Mouse (Mus musculus): Measurements from ENCODE around the gene Col19a1. TPM values are rescaled to one million over a fixed set of nuclear protein-coding genes. Genes with fewer than 3 reads are reported as not detected.
"Not testable (repeated sequence)": the region's sequence is repeated elsewhere in the genome, so short reads cannot be mapped to it uniquely, and the experiment has no call there.

Col19a1 gene
- total RNA-seq (2014; fragmentation: Nextera tagmentation): not detected in 2 replicates
- not detected in 2 replicates for total RNA-seq (2017)

DNA sequence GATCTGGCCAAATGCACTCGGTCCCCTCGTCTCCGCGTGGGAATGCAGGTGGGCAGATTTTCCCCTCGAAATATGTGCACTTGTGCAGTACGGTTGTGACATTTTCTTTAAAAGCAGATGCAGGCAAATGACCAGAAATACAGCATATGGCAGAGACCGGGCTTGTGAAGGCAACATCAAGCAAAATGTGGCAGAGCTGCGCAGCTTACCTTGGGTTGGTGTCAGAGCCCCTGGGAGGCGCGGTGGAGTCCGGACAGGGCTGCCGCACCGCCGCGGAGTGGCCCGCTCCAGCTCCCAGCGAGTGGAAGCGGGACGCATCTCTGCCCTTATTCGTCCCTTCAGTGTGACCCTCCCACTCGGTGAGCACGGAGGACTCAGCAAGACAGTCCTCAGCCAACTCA is at the start of gene Col19a1:
TSS of gene Col19a1 (minus strand) at position 332 of the 401 bp plus-strand sequence.
- no peak for ATAC-seq (replicated peaks; ENCODE audit: low FRiP score, low TSS enrichment, poor library complexity, severe bottlenecking)

- ATAC-seq (replicated peaks; ENCODE audit: low FRiP score, low TSS enrichment, poor library complexity, severe bottlenecking): no peak
Measured at GRCm38 (mm10) chr1:24633553-24634132, 46.4 kb upstream of the Col19a1 start.

DNA sequence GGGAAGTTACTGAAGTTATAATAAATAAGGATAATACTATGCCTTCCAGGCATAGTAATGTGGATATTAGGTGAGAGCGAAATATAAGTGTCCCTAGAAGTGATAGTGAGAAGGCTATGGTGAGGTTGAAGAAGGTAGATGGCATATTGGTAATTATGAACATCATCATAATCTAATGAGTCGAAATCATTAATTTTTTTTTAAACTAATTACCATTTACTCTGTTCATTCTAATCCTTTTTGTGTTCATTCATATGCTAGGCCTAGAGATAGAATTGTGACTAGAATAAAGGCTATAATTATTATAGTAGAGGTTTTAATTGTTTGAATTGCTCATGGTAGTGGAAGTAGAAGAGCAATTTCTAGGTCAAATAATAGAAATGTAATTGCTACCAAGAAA is 25.3 kb upstream of the Col19a1 start:
- ATAC-seq (replicated peaks; ENCODE audit: low FRiP score, low TSS enrichment, poor library complexity, severe bottlenecking): not testable (repeated sequence)

GRCm38 (mm10) chr1:24595096-24595495 is 7.8 kb upstream of the Col19a1 start:
- ATAC-seq (replicated peaks; ENCODE audit: low FRiP score, low TSS enrichment, poor library complexity, severe bottlenecking): 0 out of 2 replicates have a peak, but pooled peaks have one; percentile 57

DNA sequence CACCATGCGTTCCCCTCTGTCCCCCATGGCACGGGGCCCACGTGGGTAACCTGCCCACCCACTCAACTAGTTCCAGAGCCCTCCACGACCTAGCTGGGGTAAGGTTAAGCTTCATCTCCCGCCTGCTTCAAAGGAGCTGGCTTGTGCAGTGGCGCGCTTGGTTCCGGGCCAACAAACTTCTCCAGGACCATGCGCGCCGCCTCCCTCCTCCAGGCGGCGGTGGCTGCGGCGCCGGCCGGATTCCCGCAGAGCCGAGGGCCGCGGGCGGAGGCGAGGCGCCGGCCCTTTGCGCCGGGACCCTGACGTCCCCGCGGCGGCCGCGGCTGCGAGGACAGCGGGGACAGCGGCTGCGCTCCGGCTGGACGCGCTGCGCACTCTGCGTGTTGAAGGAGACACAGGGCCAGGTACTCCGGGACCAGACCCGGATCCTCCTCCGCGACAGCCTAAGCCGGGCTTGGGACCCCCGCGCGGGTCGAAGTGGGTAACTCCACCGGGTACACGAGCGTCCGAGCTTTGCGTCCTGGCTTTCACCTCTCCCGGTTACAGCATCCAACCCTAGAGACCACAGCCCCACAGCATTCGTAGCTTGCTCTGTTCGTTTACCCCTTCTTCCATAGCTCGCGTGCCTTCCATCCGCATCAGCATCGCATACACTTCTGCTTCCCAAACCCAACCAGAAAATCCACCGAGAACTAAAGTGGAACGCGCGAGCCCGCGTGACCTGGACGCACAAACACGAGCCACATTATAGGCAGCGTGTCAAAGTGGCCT is 717 bp downstream of the Col19a1 start:
- ATAC-seq (replicated peaks; ENCODE audit: low FRiP score, low TSS enrichment, poor library complexity, severe bottlenecking): no peak

DNA sequence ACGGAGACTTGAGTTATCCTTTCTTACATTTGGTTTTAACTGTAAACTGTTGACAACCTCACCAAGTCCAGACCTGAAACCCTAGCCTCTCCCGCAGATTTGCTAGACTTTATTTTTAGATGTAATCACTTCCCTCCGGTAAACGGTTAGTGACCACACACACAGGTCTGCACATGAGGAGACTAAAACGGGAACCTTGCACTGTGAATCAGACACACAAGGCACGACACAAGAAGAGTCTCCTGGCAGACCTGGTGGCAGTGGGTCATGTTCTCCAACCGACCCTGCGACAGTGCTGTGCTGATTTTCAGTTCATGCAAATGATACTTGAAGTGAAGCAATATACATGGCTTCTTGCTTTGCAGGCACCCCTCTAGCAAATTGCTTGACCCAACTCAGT is 14.7 kb downstream of the Col19a1 start:
- ATAC-seq (replicated peaks; ENCODE audit: low FRiP score, low TSS enrichment, poor library complexity, severe bottlenecking): no peak

GRCm38 (mm10) chr1:24564113-24564512 is 23.2 kb downstream of the Col19a1 start:
- ATAC-seq (replicated peaks; ENCODE audit: low FRiP score, low TSS enrichment, poor library complexity, severe bottlenecking): no peak

GRCm38 (mm10) chr1:24558005-24558404 is 29.3 kb downstream of the Col19a1 start:
- no peak for ATAC-seq (replicated peaks; ENCODE audit: low FRiP score, low TSS enrichment, poor library complexity, severe bottlenecking)

DNA sequence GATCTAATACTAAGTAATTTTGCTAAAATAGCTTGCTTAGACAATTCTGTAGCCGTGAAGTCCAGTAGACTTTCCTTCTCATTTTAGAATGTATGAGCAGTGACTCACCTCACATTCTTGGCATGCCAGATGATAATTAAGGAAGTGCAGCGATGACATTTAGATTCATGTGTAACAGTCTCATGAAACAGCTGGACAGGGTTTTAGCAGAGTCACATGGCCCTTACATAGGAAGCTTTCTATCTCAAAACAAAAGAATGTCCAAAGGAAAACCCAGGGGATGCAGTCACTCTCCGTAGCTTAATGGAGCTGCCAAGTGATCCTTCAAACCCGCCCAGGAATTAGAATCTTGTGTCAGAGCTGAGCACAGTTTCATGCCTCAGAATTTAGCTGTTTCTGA is 33.8 kb downstream of the Col19a1 start:
- ATAC-seq (replicated peaks; ENCODE audit: low FRiP score, low TSS enrichment, poor library complexity, severe bottlenecking): no peak

DNA sequence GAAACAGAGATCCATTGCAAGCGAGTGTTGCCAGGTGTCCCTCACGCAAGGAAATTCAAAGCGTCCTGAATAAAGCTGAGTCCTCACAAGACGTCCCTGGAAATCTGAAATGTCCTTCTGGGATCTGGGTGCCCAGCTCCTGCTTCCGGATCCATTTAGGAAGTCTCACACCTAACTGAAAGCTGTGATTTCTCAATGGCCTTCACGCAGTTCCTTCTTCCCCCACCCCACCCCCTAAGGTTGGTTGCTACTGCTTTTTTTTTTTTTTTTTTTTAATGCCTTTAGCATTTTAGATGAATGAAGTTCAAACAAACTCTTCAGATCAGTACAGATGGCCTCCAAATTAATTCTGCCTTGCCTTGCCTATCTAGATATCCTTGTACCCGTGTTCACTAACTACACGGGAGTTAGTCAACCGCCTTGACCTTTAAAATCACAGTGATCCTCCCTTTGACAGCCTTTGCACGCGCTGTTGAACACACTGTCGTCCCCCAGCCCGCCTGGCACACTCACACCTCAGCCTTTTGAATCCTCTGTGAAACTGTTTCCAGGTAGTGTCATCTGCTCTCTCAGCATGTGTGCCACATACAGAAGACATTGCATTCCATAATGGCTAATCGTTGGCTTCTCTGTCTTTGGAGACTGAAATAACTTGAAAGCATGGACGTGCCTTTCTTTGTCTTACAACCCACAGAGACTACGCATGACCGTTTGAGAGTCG is 36.6 kb downstream of the Col19a1 start:
- ATAC-seq (replicated peaks; ENCODE audit: low FRiP score, low TSS enrichment, poor library complexity, severe bottlenecking): no peak

DNA sequence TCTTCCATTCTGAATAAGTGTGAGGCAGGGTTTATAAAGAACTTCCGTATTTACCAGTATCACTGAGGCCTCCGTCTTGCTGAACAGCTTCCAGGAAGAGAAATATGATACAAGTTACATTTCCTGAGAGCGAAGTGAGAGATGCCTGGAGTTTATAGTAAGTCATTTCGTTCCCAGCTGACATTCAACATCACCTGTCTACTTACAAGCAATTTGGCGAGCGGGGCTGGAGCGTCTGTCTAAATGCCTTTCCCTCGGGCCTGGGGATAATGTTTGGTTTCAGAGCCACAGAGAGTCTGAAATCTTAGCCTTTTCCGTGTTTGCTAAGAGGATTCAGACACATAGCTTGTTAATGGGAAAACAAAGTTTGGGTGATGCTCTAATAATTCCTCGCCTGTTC is 37.2 kb downstream of the Col19a1 start:
- ATAC-seq (replicated peaks; ENCODE audit: low FRiP score, low TSS enrichment, poor library complexity, severe bottlenecking): no peak

GRCm38 (mm10) chr1:24549050-24549449 is 38.2 kb downstream of the Col19a1 start:
- ATAC-seq (replicated peaks; ENCODE audit: low FRiP score, low TSS enrichment, poor library complexity, severe bottlenecking): no peak

DNA sequence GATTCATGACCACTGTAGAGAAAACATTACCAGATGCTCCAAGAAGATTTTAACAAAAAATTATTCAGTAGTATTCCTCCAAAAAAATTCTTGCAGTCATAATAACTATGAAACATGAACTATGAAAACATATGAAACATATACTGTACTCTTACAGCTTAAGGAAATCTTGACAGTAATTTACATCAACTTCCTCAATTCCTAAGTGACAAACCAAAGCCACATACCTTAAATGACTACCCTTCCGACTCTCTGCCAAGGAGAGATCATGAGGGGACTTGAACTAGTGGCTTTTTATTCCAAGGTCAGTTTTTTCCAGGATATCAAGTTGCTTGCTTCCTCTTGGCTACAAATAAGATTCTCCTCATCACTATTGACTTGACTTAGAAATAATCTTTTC is 39.7 kb downstream of the Col19a1 start:
- ATAC-seq (replicated peaks; ENCODE audit: low FRiP score, low TSS enrichment, poor library complexity, severe bottlenecking): no peak

- ATAC-seq (replicated peaks; ENCODE audit: low FRiP score, low TSS enrichment, poor library complexity, severe bottlenecking): no peak
Measured at GRCm38 (mm10) chr1:24539852-24540251, 47.4 kb downstream of the Col19a1 start.

DNA sequence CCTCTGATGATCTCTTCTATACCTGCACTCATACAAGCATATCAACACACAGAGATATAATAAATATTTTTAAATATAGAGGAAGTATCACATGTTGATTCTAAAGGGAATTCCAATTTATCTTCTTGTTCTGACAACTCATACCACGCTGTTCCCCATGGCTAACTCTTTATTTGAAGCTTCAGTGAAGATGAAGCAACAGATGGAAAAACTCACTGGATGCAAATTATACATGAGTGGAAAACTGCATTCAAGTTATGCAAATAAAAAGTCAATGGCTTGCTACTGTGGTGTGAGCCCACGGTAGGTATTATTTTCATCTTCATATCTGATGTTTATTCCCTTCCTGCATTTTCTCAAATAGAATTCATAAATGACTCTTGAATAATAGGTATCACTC is 60.1 kb downstream of the Col19a1 start:
- ATAC-seq (replicated peaks; ENCODE audit: low FRiP score, low TSS enrichment, poor library complexity, severe bottlenecking): no peak

DNA sequence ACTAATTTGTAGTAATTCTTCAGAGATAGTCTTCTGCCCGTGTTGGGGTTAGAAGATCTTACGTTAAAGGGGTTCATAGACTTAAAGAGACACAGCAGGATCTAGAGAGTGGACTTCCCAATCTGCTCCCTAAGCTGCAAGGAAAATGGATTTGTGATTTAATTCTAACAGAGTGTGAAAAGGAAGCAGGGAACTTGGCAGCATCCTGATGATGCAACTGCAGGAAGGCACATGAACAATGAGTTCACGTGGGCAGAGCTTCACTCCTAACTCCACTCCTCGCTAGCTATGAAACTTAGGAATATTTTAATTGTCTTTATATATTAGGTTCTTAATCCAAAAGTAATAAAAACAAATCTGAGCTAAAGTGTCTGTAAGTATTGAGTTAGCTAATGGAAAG is 69.8 kb downstream of the Col19a1 start:
- ATAC-seq (replicated peaks; ENCODE audit: low FRiP score, low TSS enrichment, poor library complexity, severe bottlenecking): no peak

DNA sequence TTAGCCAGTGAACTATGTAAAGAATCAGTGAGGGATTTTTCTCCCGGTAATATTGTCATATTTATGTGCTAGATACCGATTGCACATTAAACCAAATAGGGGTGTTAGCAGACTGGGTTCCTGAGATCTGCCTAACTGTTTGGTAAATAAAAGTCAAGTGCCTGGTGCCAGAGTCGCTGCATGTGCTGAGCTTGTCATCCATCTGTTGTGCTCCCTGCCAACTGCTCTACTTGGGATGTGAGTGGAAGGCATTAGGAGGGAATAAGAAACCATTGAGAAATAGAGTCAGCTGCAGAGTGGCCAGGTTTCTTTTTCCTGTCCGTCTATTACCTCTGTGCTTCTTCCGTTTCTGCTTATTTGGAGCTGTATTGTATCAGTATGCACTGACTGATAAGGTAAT is 71.9 kb downstream of the Col19a1 start:
- no peak for ATAC-seq (replicated peaks; ENCODE audit: low FRiP score, low TSS enrichment, poor library complexity, severe bottlenecking)

DNA sequence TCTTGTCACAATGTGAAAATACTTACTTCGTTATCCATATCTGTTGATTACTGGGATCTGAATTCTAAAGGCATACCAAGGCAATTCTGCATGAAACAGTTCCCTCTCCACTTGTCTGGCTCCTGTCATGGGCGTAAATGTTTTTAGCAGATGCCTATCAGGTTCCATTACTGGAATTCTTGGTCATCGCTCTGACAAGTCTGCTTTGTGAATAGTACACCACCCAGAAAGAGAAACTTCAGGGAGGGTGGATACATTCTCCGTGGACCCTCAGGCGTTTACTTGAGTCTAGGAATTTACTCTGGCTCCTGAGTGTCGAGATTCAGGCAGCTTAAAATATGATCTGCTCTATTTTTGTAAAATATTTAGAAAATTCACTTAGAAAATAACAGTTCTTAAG is 75.7 kb downstream of the Col19a1 start:
- no peak for ATAC-seq (replicated peaks; ENCODE audit: low FRiP score, low TSS enrichment, poor library complexity, severe bottlenecking)

- ATAC-seq (replicated peaks; ENCODE audit: low FRiP score, low TSS enrichment, poor library complexity, severe bottlenecking): no peak
Measured at GRCm38 (mm10) chr1:24495400-24495799, 91.9 kb downstream of the Col19a1 start.

DNA sequence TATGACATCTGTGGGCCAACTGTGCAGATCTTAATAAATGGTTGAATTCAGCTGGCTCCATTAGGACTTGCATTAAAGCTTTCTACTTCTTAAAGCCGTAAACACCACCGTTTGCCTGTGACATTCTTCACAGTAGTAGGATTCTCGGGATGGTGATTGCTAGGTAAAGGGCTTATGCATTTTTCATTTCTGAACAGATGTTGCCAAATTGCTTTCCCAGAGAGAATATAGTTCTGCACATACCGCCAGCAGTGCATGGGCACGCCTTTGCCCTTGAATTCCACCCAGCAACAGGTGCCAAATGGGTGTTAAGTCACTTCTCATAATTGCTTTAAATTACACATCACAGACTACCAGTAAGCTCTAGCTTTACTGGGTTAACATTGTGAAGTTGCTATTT is 103.1 kb downstream of the Col19a1 start:
- no peak for ATAC-seq (replicated peaks; ENCODE audit: low FRiP score, low TSS enrichment, poor library complexity, severe bottlenecking)

All from megakaryocyte-erythroid progenitor cell, adult 5-6 weeks (primary cell).